Mouse (Mus musculus) gastrocnemius, adult 8-10 months (tissue): ENCODE measurements around the gene Adarb1. TPM values are rescaled to one million over a fixed set of nuclear protein-coding genes. Genes with fewer than 3 reads are reported as not detected.
"Not testable (repeated sequence)": the region's sequence is repeated elsewhere in the genome, so short reads cannot be mapped to it uniquely, and the experiment has no call there.

Source experiments
- DNase-seq, 2 experiments: peaks; one replicate each; pipeline ENCODE4 v3.0.0; 2022; ENCODE audit warnings: low spot score in 2 of 2
- total RNA-seq, 4 experiments: library from RNA; stranded (reverse); gene quantifications; 2 replicates each; pipeline ENCODE4 v1.2.4; 2022

Gene Adarb1
- total RNA-seq, 4 experiments from 2014 or later = 3.1 to 7.2 (median 6.2) TPM

DNA sequence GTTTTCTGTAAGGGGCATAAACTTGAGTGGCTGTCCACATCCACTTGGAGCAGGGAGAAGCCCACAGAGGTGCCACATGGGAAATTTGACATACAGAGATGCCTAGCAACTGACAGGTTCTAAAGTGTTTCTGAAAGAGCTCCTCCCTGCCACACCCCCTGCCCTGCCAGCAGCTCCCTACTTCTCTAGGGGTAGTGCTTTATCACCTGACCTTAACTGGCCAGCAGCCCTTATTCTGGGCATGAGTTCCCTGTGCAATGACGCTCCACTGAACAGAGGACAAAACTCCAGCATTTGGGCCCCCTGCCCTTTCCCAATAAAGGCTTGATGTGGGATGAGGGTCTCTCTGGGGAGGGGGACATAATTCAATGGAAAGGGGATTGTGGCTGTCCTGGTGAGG lies 97.1 kb downstream of the Adarb1 start:
- DNase-seq = no peak

DNA sequence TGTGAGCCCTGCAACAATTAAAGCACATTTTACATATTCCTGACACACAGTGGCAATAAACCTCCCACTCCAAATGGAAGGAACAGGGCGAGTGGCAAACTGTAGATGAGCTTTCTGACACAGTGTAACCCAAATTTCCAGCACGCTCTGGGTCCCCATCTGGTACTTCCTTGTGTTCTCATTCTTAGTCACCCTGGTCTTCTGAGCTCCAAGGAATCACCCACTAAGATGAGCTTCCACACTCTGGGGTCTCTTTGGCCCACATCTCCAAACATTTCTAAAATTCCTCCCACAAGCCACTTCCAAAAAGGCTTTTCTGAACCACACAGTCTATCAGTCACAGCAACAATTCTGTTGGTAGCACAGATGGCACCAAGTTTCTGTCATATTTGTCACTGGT lies 102.4 kb downstream of the Adarb1 start:
- DNase-seq = no peak

- DNase-seq = no peak
Observed at GRCm38 (mm10) chr10:77314711-77315266, 103.3 kb downstream of the Adarb1 start.

- DNase-seq = no peak
Observed at GRCm38 (mm10) chr10:77308978-77309377, 109.1 kb downstream of the Adarb1 start.

GRCm38 (mm10) chr10:77305766-77306165 lies 112.3 kb downstream of the Adarb1 start:
- no peak for DNase-seq

GRCm38 (mm10) chr10:77304840-77305533 lies 113.1 kb downstream of the Adarb1 start:
- no peak for DNase-seq

GRCm38 (mm10) chr10:77304362-77304761 lies 113.7 kb downstream of the Adarb1 start:
- DNase-seq = no peak

GRCm38 (mm10) chr10:77300934-77301297 lies 117.2 kb downstream of the Adarb1 start:
- DNase-seq = no peak

DNA sequence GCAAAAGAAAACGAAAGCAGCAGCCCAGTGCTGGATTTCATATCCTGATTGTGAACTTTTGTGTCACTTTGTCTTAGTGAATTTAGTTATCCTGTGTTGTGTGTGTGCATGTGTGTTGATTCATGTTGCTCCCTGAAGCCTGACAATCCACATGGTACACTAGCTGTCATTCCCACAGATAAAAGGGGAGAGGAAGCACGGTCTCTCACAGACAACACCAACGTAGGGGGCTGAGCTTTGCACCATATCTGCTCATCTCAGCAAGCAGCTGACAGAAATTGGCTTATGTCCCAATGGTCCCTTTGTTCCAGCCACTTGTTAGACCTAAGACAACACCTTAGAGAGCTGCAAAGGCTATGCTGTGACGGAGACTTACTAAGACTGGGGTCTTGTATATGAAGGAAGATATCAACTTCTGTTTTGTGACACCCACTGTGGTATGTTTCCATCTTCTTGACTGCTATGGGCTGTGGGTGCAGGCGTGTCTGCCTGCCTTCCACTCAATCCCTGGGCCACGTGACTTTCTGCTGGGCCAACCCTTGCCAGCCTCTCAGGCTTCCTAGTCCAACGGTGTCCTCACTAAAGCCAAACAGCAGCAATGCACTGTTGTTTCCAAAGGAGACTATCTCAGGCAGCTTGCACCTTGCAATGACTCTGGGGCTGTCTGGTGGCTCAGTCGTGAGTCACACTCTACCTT lies 117.7 kb downstream of the Adarb1 start:
- DNase-seq = no peak

DNA sequence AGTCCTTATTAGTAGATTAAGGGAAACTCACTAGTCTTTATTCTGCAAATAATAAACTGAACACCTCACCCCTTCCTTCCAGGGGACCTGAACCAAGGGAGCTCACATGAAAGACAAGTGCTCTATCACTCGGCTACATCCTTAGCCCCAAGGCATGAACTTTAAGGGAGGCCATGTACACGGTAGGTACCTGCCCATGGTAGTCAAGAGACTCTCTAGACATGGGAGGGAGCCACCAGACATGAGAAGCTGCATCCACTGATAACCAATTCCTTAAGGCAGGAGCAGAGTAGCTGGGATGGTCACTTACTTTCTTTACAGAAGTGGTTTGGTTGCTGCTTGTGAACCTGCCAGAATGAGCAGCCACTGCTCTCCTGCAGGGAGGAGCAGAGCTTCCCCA lies 118.9 kb downstream of the Adarb1 start:
- no peak for DNase-seq

- DNase-seq = no peak
Observed at GRCm38 (mm10) chr10:77298621-77299020, 119.4 kb downstream of the Adarb1 start.

DNA sequence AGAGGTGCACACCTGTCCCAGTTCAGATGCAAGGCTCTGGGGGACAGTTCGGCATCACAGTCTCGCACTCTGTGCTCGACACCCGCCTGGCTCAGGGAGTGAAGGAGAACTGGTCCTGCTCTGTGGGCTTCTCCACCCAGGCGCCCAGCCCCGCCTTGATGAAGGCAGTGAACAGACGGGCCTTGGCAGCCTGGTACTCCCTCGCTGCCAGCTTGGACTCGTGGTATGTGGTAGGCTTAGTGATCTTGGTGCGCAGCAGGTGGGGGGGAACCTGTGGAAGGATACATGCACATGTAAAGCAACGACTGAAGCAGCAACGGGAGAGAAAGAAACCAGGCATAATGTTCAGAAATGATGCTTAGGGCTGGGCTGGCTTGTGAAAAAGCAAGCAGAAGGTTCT lies 123.4 kb downstream of the Adarb1 start:
- no peak for DNase-seq

GRCm38 (mm10) chr10:77290624-77291366 lies 127.3 kb downstream of the Adarb1 start:
- no peak for DNase-seq

GRCm38 (mm10) chr10:77289559-77289958 lies 128.5 kb downstream of the Adarb1 start:
- no peak for DNase-seq

DNA sequence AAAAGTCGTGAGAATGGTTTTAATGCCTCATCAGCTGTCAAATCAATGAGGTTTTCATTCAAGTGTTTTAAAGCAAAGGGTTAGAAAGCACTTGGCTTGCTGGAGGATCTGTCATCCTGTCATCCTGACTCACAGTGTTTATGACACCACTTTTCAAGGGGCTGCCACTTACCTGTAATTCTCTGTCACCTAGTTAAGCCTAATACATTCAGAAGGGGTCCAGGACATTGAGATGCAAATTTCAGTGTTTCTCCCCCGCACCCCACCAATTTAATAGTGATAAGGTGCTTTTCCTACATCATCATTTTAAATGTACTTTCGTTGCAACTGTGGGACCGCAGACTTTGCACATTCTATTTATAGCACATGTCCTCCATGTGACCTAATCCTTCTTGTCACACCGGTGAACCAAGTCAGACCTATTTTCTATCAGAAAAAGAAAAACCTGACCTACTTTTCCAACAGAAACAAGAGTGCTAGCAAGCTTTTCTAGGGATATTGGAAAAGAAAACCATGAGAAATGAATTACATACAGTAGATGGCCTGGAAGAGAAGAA lies 129.4 kb downstream of the Adarb1 start:
- no peak for DNase-seq

- DNase-seq = no peak
Observed at GRCm38 (mm10) chr10:77287626-77288025, 130.4 kb downstream of the Adarb1 start.

DNA sequence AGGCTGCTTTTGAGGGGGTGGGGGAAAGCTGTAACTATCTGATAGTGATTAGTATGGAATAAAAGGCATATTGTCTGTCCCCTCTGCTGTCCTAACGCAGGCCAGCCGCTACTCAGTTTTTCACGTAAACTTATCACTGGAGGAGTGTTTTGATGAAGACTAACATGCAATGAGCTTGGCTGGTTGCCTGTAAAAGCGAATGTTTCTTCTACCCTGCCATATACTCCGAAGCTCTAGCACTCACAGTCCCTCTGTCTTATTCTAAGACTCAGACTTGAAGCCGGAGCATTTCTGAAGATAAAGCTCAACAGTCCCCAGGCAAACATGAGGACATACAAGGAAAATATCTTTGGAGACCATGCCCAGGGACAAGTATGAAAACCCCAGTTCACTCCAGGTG lies 133.2 kb downstream of the Adarb1 start:
- DNase-seq = no peak

GRCm38 (mm10) chr10:77282822-77283221 lies 135.2 kb downstream of the Adarb1 start:
- DNase-seq = peak; percentile 45 to 58

- not testable (repeated sequence) for DNase-seq
Observed at GRCm38 (mm10) chr10:77282085-77282484, 136.0 kb downstream of the Adarb1 start.

DNA sequence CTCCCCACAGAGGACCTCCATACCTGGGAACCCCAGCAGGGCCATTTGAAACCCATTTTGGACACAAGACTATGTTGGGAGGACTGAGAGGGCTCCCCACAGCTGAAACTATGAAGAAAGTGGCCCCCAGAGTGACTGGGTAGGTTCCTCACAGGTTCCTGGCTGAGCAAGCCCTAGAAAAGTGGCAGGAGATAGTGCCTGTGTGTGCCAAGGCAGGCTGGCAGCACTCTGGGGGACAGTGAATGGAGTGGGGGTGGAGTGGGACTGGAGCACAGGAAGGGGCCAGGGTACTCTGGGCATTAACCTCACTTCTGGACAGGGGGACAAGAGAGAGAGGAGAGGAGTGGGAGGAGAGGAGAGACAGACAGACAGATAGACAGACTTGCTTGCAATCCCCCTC lies 144.3 kb downstream of the Adarb1 start:
- DNase-seq = no peak

GRCm38 (mm10) chr10:77272980-77273730 lies 144.9 kb downstream of the Adarb1 start:
- DNase-seq = no peak
